Mouse (Mus musculus) hindbrain, postnatal 0 days (tissue): ENCODE measurements at regions not wholly inside any gene's neighbourhood (a gene's known extent, or its start where the extent isn't known, plus 50 kb on each side); places are given as distances from the start of the nearest gene placed in this dataset.
A peak's percentile ranks its signal among the peaks of the same experiment; 100 is the strongest.

ENCODE experiments used
- ATAC-seq: fragments of 200-750 bp; cut with Nextera tagmentation; 2 replicates; pipeline ENCODE4 v1.8.0; 2017; ENCODE audit warnings: mild to moderate bottlenecking, moderate TSS enrichment, moderate library complexity
- DNase-seq: peaks from one replicate; pipeline ENCODE4 v3.0.0-alpha.2; 2015; ENCODE audit warnings: low spot score
- H3K27ac ChIP-seq: fragments of 300-500 bp; sonication (generic); 2 replicates; pipeline ENCODE4 v1.5.1; 2014; ENCODE audit warnings: mild to moderate bottlenecking
- H3K27me3 ChIP-seq: fragments of 300-500 bp; sonication (generic); 2 replicates; pipeline ENCODE4 v1.6.1; 2014; ENCODE audit warnings: low read length, mixed read lengths; ENCODE audit not compliant: insufficient read depth
- H3K36me3 ChIP-seq: fragments of 300-500 bp; sonication (generic); 2 replicates; pipeline ENCODE4 v1.6.1; 2014; ENCODE audit warnings: low read length, mixed read lengths; ENCODE audit not compliant: insufficient read depth
- H3K4me1 ChIP-seq: fragments of 300-500 bp; sonication (generic); 2 replicates; pipeline ENCODE4 v1.6.1; 2014; ENCODE audit warnings: antibody characterized with exemption, low read length, mixed read lengths; ENCODE audit not compliant: insufficient read depth
- H3K4me2 ChIP-seq: fragments of 300-500 bp; sonication (generic); 2 replicates; pipeline ENCODE4 v1.6.1; 2014; ENCODE audit warnings: low read depth, mild to moderate bottlenecking, low read length, moderate library complexity, mixed read lengths
- H3K4me3 ChIP-seq: fragments of 300-500 bp; sonication (generic); 2 replicates; pipeline ENCODE4 v1.5.1; 2014; ENCODE audit warnings: low read length
- H3K9ac ChIP-seq: fragments of 300-500 bp; sonication (generic); replicated peaks from 2 replicates; pipeline ENCODE4 v1.6.1; 2014; ENCODE audit warnings: mild to moderate bottlenecking, low read length, moderate library complexity, mixed read lengths
- H3K9me3 ChIP-seq: fragments of 300-500 bp; sonication (generic); 2 replicates; pipeline ENCODE4 v1.6.1; 2016; ENCODE audit warnings: low read length, mixed read lengths
- CTCF ChIP-seq: IDR thresholded peaks from 2 replicates; pipeline ENCODE4 v1.5.1; 2016; ENCODE audit warnings: antibody characterized with exemption, control low read depth, low read depth
- WGBS: fragments of 180-500 bp; shearing (Covaris S2); extraction: QIAGEN DNeasy Blood & Tissue Kit; methylation state at CpG from one replicate; pipeline ENCODE4 v1.1.7; 2014; 5-methylcytosine and 5-hydroxymethylcytosine counted together

DNA sequence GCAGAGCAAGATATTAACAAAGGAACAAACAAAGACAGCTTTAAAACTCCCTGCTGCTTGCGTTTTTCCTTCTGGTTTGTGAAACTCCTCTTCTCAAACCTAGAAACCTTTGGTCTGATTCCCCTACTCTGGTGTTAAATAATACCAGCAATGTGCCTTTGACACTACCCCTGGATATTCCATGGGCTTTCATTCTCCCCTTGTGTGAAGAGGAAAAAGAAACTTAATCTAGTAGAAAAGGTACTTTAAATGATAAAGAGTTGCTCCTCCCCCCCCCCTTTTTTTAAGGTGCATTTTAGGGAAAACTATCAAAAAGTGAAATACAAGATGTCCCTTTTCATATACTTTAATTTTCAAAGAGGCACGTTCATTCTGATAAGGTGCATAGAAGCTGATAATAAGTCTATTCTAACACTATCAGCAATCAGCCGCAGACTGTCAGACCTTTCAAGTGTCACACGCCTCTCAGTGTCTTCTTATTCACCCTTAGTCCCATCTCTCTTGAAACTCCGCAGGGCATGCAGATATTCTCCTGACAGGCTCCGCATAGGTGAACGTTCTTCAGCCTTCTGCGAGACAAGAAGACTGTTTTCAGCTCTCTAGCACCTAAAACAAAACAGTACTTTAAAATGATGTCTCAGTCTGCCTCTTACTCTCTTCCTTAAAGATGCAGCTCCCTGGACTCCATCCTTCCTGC lies 657.5 kb downstream of the Car8 start:
- DNase-seq, result no peak
- Histone ChIP-seq H3K4me2 (peak overlapping the region; percentile 27), H3K9me3 (no peaks in the 10 kb centered on the region), H3K4me3 (no peak overlapping the region), H3K27me3 (no peaks in the 10 kb centered on the region), H3K9ac (no peak overlapping the region), H3K36me3 (no peaks in the 10 kb centered on the region), H3K4me1 (no peaks in the 10 kb centered on the region), H3K27ac (peak overlapping the region; percentile 51; the same call in 1 of the 2 replicates)
- 22% methylated on average over 8 of the region's 8 CpGs for WGBS
- no peak for ATAC-seq
- no peak for TF ChIP-seq CTCF

GRCm38 (mm10) chr4:7580554-7581219 lies 658.2 kb downstream of the Car8 start:
- ATAC-seq (peak; percentile 62; the same call in 1 of the 2 replicates), DNase-seq (peak; percentile 83)
- Histone ChIP-seq H3K9me3 (no peaks in the 10 kb centered on the region), H3K4me1 (no peaks in the 10 kb centered on the region), H3K4me2 (peak overlapping the region; percentile 27), H3K4me3 (no peak overlapping the region), H3K36me3 (no peaks in the 10 kb centered on the region), H3K9ac (no peak overlapping the region), H3K27ac (peak overlapping the region; percentile 51; the same call in 1 of the 2 replicates), H3K27me3 (no peaks in the 10 kb centered on the region)
- 52% methylated on average over 10 of the region's 10 CpGs for WGBS
- TF ChIP-seq CTCF, result no peak

GRCm38 (mm10) chr4:7574011-7574410 lies 664.8 kb downstream of the Car8 start:
- Histone ChIP-seq H3K27ac (no peak overlapping the region), H3K27me3 (no peaks in the 10 kb centered on the region), H3K4me3 (no peak overlapping the region), H3K4me1 (no peaks in the 10 kb centered on the region), H3K9ac (no peak overlapping the region), H3K36me3 (no peaks in the 10 kb centered on the region), H3K9me3 (no peaks in the 10 kb centered on the region), H3K4me2 (no peak overlapping the region)
- TF ChIP-seq CTCF, result no peak
- WGBS, result 41% methylated on average over 2 of the region's 2 CpGs
- DNase-seq (no peak), ATAC-seq (no peak)

- no peak overlapping the region for H3K27ac ChIP-seq
- DNase-seq, result peak; percentile 79
- H3K36me3 ChIP-seq, result no peaks in the 10 kb centered on the region
- H3K27me3 ChIP-seq, result no peaks in the 10 kb centered on the region
- H3K4me3 ChIP-seq, result no peak overlapping the region
- H3K4me2 ChIP-seq, result no peak overlapping the region
- no peaks in the 10 kb centered on the region for H3K9me3 ChIP-seq
- 49% methylated on average over 6 of the region's 6 CpGs for WGBS
- TF ChIP-seq CTCF, result no peak
- H3K9ac ChIP-seq, result no peak overlapping the region
- peak; percentile 72; the same call in 1 of the 2 replicates for ATAC-seq
- no peaks in the 10 kb centered on the region for H3K4me1 ChIP-seq
Observed at GRCm38 (mm10) chr4:7567687-7568393, 671.0 kb downstream of the Car8 start.

GRCm38 (mm10) chr4:7559867-7560832 lies 678.7 kb downstream of the Car8 start:
- Histone ChIP-seq H3K4me3 (no peak overlapping the region), H3K27me3 (no peaks in the 10 kb centered on the region), H3K4me1 (no peaks in the 10 kb centered on the region), H3K36me3 (no peaks in the 10 kb centered on the region), H3K9me3 (no peaks in the 10 kb centered on the region), H3K27ac (no peak overlapping the region), H3K4me2 (no peak overlapping the region), H3K9ac (no peak overlapping the region)
- DNase-seq (no peak), ATAC-seq (no peak)
- no peak for TF ChIP-seq CTCF
- 74% methylated on average over 7 of the region's 7 CpGs for WGBS

GRCm38 (mm10) chr4:7558721-7559120 lies 680.1 kb downstream of the Car8 start:
- ATAC-seq, result no peak
- 67% methylated on average over 2 of the region's 2 CpGs for WGBS
- Histone ChIP-seq H3K9me3 (no peaks in the 10 kb centered on the region), H3K9ac (no peak overlapping the region), H3K4me2 (no peak overlapping the region), H3K4me1 (no peaks in the 10 kb centered on the region), H3K27me3 (no peaks in the 10 kb centered on the region), H3K27ac (no peak overlapping the region), H3K4me3 (no peak overlapping the region), H3K36me3 (no peaks in the 10 kb centered on the region)
- DNase-seq, result no peak
- TF ChIP-seq CTCF, result no peak
